Mouse (Mus musculus): ENCODE measurements at regions not wholly inside any gene's neighbourhood (a gene's known extent, or its start where the extent isn't known, plus 50 kb on each side); places are given as distances from the start of the nearest gene placed in this dataset.
"Not testable (repeated sequence)": the region's sequence is repeated elsewhere in the genome, so short reads cannot be mapped to it uniquely, and the experiment has no call there.

DNA sequence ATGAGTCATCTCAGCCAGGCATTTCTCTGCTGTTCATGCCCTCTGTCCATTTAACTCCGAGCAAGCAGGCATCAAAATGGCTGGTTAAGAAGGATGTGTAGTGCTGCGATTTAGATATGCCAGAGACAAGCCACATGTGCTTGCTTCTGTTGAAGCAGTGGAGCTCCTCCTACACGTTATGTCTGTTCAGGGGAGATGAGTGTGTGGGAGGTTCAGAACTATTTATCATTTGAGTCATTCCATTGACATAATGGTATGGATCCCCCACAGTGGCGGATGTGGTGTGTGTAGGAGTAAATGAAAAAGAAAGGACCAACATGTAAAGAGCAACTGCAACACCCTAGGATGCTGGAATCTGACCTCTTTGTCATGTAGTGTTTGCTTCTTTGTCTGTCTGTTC is 517.6 kb downstream of the Dad1 start:
- not testable (repeated sequence) for TF ChIP-seq CTCF (IDR thresholded peaks at IDR 0.05; ENCODE audit: control insufficient read depth, insufficient read depth, insufficient replicate concordance, low read depth, low read length); POLR2A (IDR thresholded peaks at IDR 0.05; ENCODE audit: control insufficient read depth, low read depth, low read length)

Data from testis, adult 2 months (tissue).